Mouse (Mus musculus) heart, embryonic 13.5 days (tissue): ENCODE data around the gene Fpr3. TPM values are rescaled to one million over a fixed set of nuclear protein-coding genes. Genes with fewer than 3 reads are reported as not detected.

Experiments used
- ATAC-seq: fragments of 200-750 bp; cut with Nextera tagmentation; 2 replicates; pipeline ENCODE4 v1.8.0; 2017; ENCODE audit warnings: moderate TSS enrichment; ENCODE audit not compliant: insufficient number of reproducible peaks, low FRiP score, low TSS enrichment; ENCODE audit errors: extremely low read depth
- H3K27ac ChIP-seq: fragments of 300-500 bp; sonication (generic); replicated peaks from 2 replicates; pipeline ENCODE4 v1.5.1; 2015; ENCODE audit warnings: moderate library complexity, mild to moderate bottlenecking, inconsistent platforms
- H3K27me3 ChIP-seq: fragments of 300-500 bp; sonication (generic); replicated peaks from 2 replicates; pipeline ENCODE4 v1.6.1; 2015; ENCODE audit warnings: mild to moderate bottlenecking, inconsistent platforms
- H3K36me3 ChIP-seq: fragments of 300-500 bp; sonication (generic); 2 replicates; pipeline ENCODE4 v1.6.1; 2015; ENCODE audit warnings: mild to moderate bottlenecking, inconsistent platforms
- H3K4me1 ChIP-seq: fragments of 300-500 bp; sonication (generic); 2 replicates; pipeline ENCODE4 v1.6.1; 2015; ENCODE audit warnings: inconsistent platforms
- H3K4me2 ChIP-seq: fragments of 300-500 bp; sonication (generic); 2 replicates; pipeline ENCODE4 v1.6.1; 2015; ENCODE audit warnings: inconsistent platforms, mild to moderate bottlenecking, moderate library complexity
- H3K4me3 ChIP-seq: fragments of 300-500 bp; sonication (generic); 2 replicates; pipeline ENCODE4 v1.5.1; 2015; ENCODE audit warnings: moderate library complexity, mild to moderate bottlenecking, inconsistent platforms
- H3K9ac ChIP-seq: fragments of 300-500 bp; sonication (generic); 2 replicates; pipeline ENCODE4 v1.6.1; 2015; ENCODE audit warnings: inconsistent platforms, mild to moderate bottlenecking, moderate library complexity
- H3K9me3 ChIP-seq: fragments of 300-500 bp; sonication (generic); 2 replicates; pipeline ENCODE4 v1.6.1; 2016; ENCODE audit warnings: inconsistent platforms
- whole genome bisulfite sequencing: fragments of 180-500 bp; shearing (Covaris S2); methylation state at CpG from one replicate; pipeline ENCODE4 v1.1.7; 2015; ENCODE audit warnings: mixed read lengths; 5-methylcytosine and 5-hydroxymethylcytosine counted together
- polyA plus RNA-seq: library from polyadenylated mRNA; unstranded; fragments of >200 nt; fragmentation: Nextera tagmentation; extraction: Ambion mirVana; gene quantifications from 2 replicates; pipeline ENCODE4 v1.2.1, GENCODE M21; 2015

The Fpr3 gene
- polyA plus RNA-seq, 1 experiment from 2014 or later = not detected

DNA sequence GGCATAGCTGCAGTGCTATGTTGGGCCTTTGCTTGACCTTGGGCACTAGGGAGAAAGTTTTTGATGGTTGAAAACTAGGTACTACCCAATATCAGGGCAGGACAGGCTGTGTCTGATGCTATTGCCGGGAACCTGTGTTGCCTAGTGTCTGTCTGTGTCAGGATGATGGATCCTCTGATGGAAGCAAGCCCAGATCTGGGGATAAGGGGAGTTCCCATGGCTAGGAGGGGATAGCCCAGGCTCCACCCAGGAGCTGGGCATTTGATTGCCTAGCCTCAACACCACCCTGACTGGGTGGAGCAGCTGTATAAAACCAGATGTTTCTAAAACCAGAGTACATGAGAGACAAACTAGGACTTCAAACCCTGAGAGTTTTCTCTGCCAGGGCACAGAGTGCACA lies 31.0 kb upstream of the Fpr3 start:
- WGBS = 66% methylated on average over 1 of the region's 1 CpGs
- Histone ChIP-seq H3K9ac (no peak overlapping the region), H3K4me1 (no peaks in the 10 kb centered on the region), H3K27me3 (no peaks in the 10 kb centered on the region), H3K36me3 (peaks cover 6% of the 10 kb centered on the region; the same call in 1 of the 2 replicates), H3K4me3 (no peak overlapping the region), H3K4me2 (no peak overlapping the region), H3K27ac (no peak overlapping the region), H3K9me3 (no peaks in the 10 kb centered on the region)
- no peak for ATAC-seq

DNA sequence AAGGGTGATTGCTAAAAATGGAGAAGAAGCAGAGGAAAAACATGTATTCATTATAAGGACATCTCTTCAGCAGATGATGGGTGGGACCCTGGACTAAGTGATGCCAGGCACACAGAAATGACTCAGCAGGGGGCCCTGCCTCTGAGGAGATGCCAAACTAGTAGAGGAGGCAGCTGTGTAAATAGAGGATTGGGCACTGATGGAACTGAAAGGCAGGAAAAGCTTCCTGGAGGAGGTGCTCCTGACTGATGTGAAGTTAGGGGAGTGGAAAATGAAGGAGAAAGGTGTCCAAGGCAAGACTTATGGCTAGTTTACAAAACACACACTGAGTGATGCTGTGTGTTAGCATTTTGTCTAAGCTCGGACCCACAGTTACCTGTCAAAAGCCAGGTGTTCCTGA lies 30.2 kb upstream of the Fpr3 start:
- Histone ChIP-seq H3K9me3 (no peaks in the 10 kb centered on the region), H3K4me1 (no peaks in the 10 kb centered on the region), H3K4me3 (no peak overlapping the region), H3K36me3 (peaks cover 8% of the 10 kb centered on the region), H3K27me3 (no peaks in the 10 kb centered on the region), H3K27ac (no peak overlapping the region), H3K4me2 (no peak overlapping the region), H3K9ac (no peak overlapping the region)
- 73% methylated on average over 1 of the region's 1 CpGs for WGBS
- ATAC-seq = no peak

DNA sequence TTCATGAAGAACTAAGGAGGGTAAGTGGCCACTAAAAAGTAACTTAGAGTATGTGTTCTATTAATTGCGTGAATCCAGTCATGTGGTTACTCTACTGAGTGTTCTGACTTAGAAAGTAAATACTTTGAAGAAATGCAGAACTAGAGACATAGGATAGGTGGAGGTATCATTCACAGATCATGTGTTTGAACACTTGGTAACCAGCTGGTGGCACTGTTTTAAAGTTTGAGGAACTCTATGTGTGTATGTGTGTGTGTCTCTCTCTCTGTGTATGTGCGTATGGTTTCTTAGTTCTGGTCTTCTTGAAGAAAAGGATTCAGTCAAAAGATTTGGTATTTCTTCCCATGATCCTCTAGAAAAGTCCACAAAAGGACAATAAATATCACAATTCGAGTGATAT lies 27.5 kb upstream of the Fpr3 start:
- H3K27ac ChIP-seq = no peak overlapping the region
- no peak overlapping the region for H3K4me3 ChIP-seq
- H3K9me3 ChIP-seq = no peaks in the 10 kb centered on the region
- no peaks in the 10 kb centered on the region for H3K27me3 ChIP-seq
- no peak for ATAC-seq
- H3K4me2 ChIP-seq = no peak overlapping the region
- H3K9ac ChIP-seq = no peak overlapping the region
- peaks cover 29% of the 10 kb centered on the region for H3K36me3 ChIP-seq
- no peaks in the 10 kb centered on the region for H3K4me1 ChIP-seq
- 82% methylated on average over 3 of the region's 3 CpGs for WGBS

DNA sequence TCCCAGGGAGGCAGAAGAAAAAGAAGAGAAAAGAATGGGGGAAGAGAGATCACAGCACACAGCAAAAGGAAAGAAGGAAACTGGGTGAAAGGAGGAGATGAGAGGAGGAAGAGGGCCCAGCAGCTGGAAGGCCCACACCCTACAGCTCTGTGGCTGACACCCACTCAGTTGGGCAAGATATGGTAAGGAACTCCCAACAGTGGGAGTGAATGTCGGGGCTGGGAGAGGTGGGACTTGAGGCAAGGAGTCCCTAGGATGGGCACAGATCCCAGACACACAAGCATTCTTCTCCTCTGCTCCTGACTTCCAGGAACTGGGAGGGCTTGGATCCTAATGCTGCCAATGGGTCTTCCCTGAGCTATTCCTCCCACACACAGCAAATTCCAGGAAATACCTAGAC lies 25.3 kb upstream of the Fpr3 start:
- no peaks in the 10 kb centered on the region for H3K4me1 ChIP-seq
- no peaks in the 10 kb centered on the region for H3K27me3 ChIP-seq
- 25% methylated on average over 1 of the region's 1 CpGs for WGBS
- peaks cover 42% of the 10 kb centered on the region for H3K36me3 ChIP-seq
- H3K9me3 ChIP-seq = no peaks in the 10 kb centered on the region
- H3K4me3 ChIP-seq = no peak overlapping the region
- no peak for ATAC-seq
- H3K27ac ChIP-seq = no peak overlapping the region
- H3K4me2 ChIP-seq = no peak overlapping the region
- no peak overlapping the region for H3K9ac ChIP-seq

DNA sequence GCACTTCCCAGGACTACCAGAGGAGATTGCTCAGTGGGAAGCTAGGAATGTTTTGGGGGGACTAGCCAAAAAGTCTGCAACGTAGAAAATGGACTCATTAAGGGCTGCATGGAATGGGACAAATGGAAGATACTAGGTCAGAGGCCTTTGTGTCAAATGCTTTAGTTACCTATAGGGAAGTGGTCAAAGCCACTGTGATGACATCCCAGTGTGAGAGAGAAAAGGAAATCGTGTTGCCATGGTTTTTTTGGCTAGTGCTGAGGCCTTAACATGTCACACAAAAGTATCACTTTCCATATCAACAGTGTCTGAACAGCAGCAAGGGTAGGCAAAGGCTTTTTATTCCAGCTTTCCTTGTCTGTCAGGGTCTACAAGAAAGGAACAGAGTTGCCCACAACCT lies 22.5 kb upstream of the Fpr3 start:
- no peaks in the 10 kb centered on the region for H3K27me3 ChIP-seq
- WGBS = 45% methylated on average over 2 of the region's 2 CpGs
- H3K4me2 ChIP-seq = no peak overlapping the region
- ATAC-seq = no peak
- no peak overlapping the region for H3K27ac ChIP-seq
- no peaks in the 10 kb centered on the region for H3K4me1 ChIP-seq
- no peak overlapping the region for H3K4me3 ChIP-seq
- H3K36me3 ChIP-seq = peaks cover 42% of the 10 kb centered on the region
- no peak overlapping the region for H3K9ac ChIP-seq
- H3K9me3 ChIP-seq = no peaks in the 10 kb centered on the region

DNA sequence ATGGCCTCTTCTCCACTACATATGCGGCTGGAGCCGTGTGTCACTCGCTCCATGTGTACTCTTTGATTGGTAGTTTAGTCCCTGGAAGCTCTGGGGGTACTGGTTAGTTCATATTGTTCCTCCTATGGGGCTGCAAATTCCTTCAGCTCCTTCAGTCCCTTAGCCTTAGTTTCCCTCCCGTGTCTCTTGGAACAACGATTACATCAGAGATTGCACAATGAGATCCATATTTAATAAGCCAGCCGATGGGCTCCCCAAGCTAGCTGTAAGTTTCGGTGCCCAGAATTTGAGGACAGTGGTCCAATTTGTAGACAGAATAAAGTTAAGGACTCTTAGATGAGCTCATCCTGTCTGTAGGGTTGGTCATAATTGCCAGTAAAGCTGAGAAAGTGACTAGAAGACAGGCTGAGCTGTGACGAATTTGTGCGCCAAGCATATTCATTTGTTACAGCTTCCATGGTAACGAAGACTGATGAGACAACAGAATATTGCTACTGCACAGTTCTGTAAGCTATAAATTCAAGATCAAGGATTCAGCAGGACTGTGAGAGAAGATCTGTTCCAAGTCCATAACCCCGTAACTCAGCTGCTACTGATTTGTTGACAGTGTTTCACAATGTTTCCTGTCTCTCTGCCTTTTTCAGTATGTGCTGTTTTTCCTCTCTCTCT lies 20.7 kb upstream of the Fpr3 start:
- no peak overlapping the region for H3K4me2 ChIP-seq
- no peak overlapping the region for H3K27ac ChIP-seq
- ATAC-seq = no peak
- WGBS = 80% methylated on average over 11 of the region's 11 CpGs
- no peak overlapping the region for H3K9ac ChIP-seq
- no peaks in the 10 kb centered on the region for H3K27me3 ChIP-seq
- peaks cover 42% of the 10 kb centered on the region for H3K36me3 ChIP-seq
- H3K9me3 ChIP-seq = no peaks in the 10 kb centered on the region
- no peaks in the 10 kb centered on the region for H3K4me1 ChIP-seq
- no peak overlapping the region for H3K4me3 ChIP-seq

DNA sequence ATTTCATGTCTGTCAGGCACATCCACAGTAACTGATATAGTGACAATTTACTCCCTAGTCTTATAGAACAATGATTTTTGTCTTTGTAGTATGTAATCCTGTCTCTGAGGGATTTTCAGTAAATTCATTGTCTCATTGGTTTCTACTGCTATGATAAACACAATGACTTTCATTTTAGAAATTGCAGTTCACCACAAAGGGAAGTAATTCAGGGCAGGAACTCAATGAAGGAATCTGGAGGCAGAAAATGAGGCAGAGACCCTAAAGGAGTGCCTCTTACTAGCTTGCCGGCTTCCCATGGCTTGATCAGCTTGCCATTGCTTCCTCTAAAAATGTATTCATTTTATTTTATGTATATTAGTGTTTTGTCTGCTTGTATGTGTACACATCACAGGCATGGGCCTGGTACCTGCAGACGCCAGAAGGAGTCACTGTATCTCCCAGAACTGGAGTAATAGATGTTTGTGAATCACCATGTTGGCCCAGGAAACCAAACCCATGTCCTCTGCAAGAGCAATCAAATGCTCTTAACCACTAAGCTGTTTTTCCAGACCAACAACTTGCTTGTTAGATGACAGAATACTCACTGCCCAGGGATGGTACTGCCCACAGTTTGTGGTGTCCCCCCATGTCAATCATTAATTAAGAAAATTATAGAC lies 16.6 kb upstream of the Fpr3 start:
- peaks cover 5% of the 10 kb centered on the region for H3K9me3 ChIP-seq
- no peaks in the 10 kb centered on the region for H3K4me1 ChIP-seq
- H3K9ac ChIP-seq = no peak overlapping the region
- no peaks in the 10 kb centered on the region for H3K27me3 ChIP-seq
- no peak overlapping the region for H3K4me3 ChIP-seq
- peaks cover 5% of the 10 kb centered on the region for H3K36me3 ChIP-seq
- no peak overlapping the region for H3K4me2 ChIP-seq
- whole genome bisulfite sequencing = 80% methylated on average over 2 of the region's 2 CpGs
- no peak overlapping the region for H3K27ac ChIP-seq
- ATAC-seq = no peak

DNA sequence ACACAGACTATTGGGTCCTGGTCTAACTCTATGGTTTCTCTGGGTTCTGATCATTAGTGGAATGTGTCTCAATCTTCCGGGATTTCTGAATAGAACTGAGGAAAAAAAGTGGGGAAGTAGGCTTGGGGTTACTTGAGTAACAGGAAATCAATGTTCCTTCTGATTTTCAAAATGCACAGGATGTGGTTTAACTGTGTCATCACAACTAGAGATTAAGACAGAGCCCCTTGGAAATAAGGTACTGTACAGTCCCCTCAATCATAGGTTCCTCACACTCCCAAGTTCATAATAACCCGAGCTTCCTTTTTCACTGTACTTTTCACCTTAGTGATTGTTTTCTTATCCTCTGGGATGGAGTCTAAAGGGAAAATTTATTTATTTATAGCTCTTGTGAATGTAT lies 16.0 kb upstream of the Fpr3 start:
- Histone ChIP-seq H3K4me1 (no peaks in the 10 kb centered on the region), H3K27me3 (no peaks in the 10 kb centered on the region), H3K27ac (no peak overlapping the region), H3K9ac (no peak overlapping the region), H3K9me3 (peaks cover 5% of the 10 kb centered on the region), H3K4me2 (no peak overlapping the region), H3K4me3 (no peak overlapping the region), H3K36me3 (peaks cover 2% of the 10 kb centered on the region)
- no peak for ATAC-seq
- 66% methylated on average over 2 of the region's 2 CpGs for WGBS

DNA sequence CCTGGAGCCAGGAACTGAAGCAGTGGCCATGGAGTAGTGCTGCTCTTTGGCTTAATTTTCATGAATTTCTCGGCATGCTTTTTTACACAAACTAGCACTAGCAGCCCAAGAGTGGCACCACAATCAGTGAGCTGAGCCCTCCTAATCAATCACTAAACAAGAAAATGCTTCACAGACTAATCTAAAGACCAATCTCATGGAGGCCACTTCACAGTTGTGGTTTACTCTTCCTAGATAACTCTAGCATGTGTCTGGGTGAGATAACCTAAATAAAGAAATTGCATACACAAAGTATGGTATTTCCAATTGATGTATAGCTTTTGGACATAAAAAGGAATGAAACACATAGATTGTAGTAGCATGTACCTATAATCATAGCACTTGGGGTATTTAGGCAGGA lies 8.3 kb upstream of the Fpr3 start:
- H3K27me3 ChIP-seq = no peaks in the 10 kb centered on the region; the same call in 1 of the 2 replicates
- no peak overlapping the region for H3K4me2 ChIP-seq
- no peak overlapping the region for H3K27ac ChIP-seq
- WGBS = 45% methylated on average over 1 of the region's 1 CpGs
- H3K36me3 ChIP-seq = no peaks in the 10 kb centered on the region
- no peaks in the 10 kb centered on the region for H3K9me3 ChIP-seq
- H3K9ac ChIP-seq = no peak overlapping the region
- H3K4me1 ChIP-seq = no peaks in the 10 kb centered on the region
- H3K4me3 ChIP-seq = no peak overlapping the region
- no peak for ATAC-seq

DNA sequence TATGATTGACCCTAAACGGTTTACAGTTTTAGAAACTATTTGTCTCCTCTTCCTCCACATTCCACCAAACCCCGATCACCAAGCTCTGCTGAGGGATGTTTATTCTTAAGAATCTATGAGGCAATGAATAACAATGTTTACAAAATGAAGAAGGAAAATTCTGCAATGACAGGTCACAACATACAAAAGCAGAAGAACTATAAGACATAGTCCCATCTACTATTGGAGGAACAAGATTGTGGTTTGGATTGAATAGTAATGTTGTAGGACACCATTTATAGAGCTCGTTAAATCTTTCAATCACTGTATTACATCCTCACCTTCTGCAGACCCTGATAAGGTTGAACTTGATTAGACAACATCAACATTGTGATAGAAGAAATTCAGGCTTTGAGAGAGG lies 5.0 kb upstream of the Fpr3 start:
- H3K36me3 ChIP-seq = no peaks in the 10 kb centered on the region
- 67% methylated on average over 3 of the region's 3 CpGs for WGBS
- no peak overlapping the region for H3K4me3 ChIP-seq
- H3K4me2 ChIP-seq = no peak overlapping the region
- H3K9me3 ChIP-seq = no peaks in the 10 kb centered on the region
- no peaks in the 10 kb centered on the region; the same call in 1 of the 2 replicates for H3K27me3 ChIP-seq
- no peak overlapping the region for H3K9ac ChIP-seq
- ATAC-seq = no peak
- H3K4me1 ChIP-seq = no peaks in the 10 kb centered on the region
- H3K27ac ChIP-seq = no peak overlapping the region

DNA sequence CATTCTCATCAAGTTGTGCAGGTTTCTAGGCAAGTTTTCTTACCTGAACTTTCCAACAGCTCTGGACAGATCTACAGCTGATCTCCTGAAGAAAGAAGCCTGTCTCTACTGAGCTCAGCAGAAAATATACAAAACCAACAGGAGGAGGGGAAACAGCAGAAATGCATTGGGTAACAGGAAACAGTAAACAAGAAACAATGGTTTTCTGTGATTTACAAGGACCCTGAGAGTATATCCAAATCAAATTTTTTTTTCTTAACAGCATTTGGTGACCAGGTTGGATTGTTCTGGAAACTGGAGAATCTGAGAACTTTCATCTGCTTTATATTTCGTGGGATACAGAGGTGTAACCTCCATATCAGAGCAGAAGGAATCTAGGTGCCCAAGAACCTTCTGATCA lies 3.8 kb upstream of the Fpr3 start, which contains the start of gene Fpr1:
Fpr1 (minus strand) TSS at position 101 of the 400 bp plus-strand sequence.
- Histone ChIP-seq H3K27me3 (no peaks in the 10 kb centered on the region; the same call in 1 of the 2 replicates), H3K4me2 (no peak within 1 kb of the TSS), H3K4me3 (no peak within 1 kb of the TSS), H3K9ac (no peak within 1 kb of the TSS), H3K36me3 (no peaks in the 10 kb centered on the region), H3K9me3 (no peaks in the 10 kb centered on the region), H3K27ac (no peak within 1 kb of the TSS), H3K4me1 (no peaks in the 10 kb centered on the region)
- 39% methylated on average over 1 of the region's 1 CpGs for WGBS
- ATAC-seq = no peak
